Mouse (Mus musculus): Measurements from ENCODE around the gene Angptl3. TPM values are rescaled to one million over a fixed set of nuclear protein-coding genes. Genes with fewer than 3 reads are reported as not detected.

The Angptl3 gene
- 0.01 TPM in 1 of 2 replicates, not detected in the other for polyA plus RNA-seq (2012; rRNA removed)

DNA sequence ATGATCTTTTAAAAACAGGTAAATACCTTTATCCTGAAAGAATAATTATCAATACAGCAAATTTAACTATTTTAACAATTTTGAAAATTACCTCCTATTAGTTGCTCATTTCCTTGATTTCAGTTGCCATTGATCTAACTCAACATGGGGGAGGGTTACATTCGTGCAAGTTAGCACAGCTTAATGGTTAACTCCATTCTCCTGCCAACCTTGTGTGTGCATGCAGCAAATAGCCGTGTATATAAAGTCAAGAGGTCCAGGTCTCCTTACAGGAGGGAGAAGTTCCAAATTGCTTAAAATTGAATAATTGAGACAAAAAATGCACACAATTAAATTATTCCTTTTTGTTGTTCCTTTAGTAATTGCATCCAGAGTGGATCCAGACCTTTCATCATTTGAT, at the start of gene Angptl3:
Gene Angptl3, plus strand, starts transcription at position 269 of the 400 bp plus-strand sequence.

Other genes with a start within 250 kb of the Angptl3 start
- 1.5 and 2.1 TPM in 2 replicates for gene Kank4, start 213.4 kb upstream of the Angptl3 start, polyA plus RNA-seq (2012; rRNA removed)
- gene I0C0044D17Rik, start 207.1 kb upstream of the Angptl3 start, polyA plus RNA-seq (2012; rRNA removed) = not detected in 2 replicates
- 19.5 and 24.2 TPM in 2 replicates for gene Usp1, start 107.1 kb upstream of the Angptl3 start, polyA plus RNA-seq (2012; rRNA removed)
- 189 TPM in 2 replicates for gene Dock7, start 90.0 kb downstream of the Angptl3 start, polyA plus RNA-seq (2012; rRNA removed)
- gene Atg4c, start 163.0 kb downstream of the Angptl3 start, polyA plus RNA-seq (2012; rRNA removed) = 17.0 and 18.5 TPM in 2 replicates

Data from central nervous system, embryonic 18 days (tissue).